Mouse (Mus musculus) brain, embryonic 14.5 days (tissue): ENCODE results near the gene Lcmt1. TPM values are rescaled to one million over a fixed set of nuclear protein-coding genes. Genes with fewer than 3 reads are reported as not detected.

Experiments used
- DNase-seq: peaks from one replicate; pipeline ENCODE4 v3.0.0-alpha.2; 2011; ENCODE audit warnings: low read depth
- CTCF ChIP-seq: fragments of 200-500 bp; IDR thresholded peaks from 2 replicates; pipeline ENCODE4 v1.5.1; 2012; ENCODE audit warnings: inconsistent platforms, mild to moderate bottlenecking, moderate library complexity, borderline replicate concordance; ENCODE audit not compliant: insufficient read depth, insufficient read length; ENCODE audit errors: extremely low read depth
- POLR2A ChIP-seq: fragments of 200-500 bp; IDR thresholded peaks from 2 replicates; pipeline ENCODE4 v1.6.1; 2012; ENCODE audit warnings: mild to moderate bottlenecking, inconsistent platforms, borderline replicate concordance; ENCODE audit not compliant: poor library complexity, insufficient read depth, insufficient read length, severe bottlenecking; ENCODE audit errors: extremely low read depth
- polyA plus RNA-seq: library from polyadenylated mRNA; depleted of rRNA; stranded (reverse); fragments of >200 nt; gene quantifications from 2 replicates; pipeline ENCODE4 v1.2.3, GENCODE M21; 2012

Lcmt1 gene
- polyA plus RNA-seq, 1 experiment: 68.8 TPM

- no peak for TF ChIP-seq POLR2A
- TF ChIP-seq CTCF: no peak
Observed at GRCm38 (mm10) chr7:123412143-123412542, 42.6 kb downstream of the Lcmt1 start.

GRCm38 (mm10) chr7:123416803-123417202, 47.2 kb downstream of the Lcmt1 start:
- TF ChIP-seq POLR2A (no peak), CTCF (no peak)
- DNase-seq: no peak

More at GRCm38 (mm10) chr7:123412143-123412542, 42.6 kb downstream of the Lcmt1 start:
- peak; percentile 47 for DNase-seq

DNA sequence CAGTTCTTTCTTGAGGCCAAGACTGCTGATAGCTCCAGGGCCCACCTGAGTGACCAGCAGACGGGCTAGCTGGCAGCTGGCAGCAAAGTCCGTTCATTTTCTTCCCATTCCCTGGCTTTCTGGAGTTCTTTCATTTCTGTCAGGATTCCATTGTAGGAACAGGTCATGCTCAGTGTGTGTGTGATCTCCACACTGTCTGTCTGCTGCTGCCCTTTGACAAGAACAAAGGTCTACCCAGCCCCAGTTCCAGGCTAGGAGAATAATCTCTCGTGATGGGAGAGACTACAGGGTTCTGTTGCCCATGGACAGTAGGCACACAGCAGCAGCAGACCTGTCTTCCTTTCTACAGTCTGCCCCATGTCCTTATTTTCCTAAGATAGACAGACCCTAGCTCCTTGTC, 48.1 kb downstream of the Lcmt1 start:
- TF ChIP-seq POLR2A: no peak
- no peak for TF ChIP-seq CTCF
- no peak for DNase-seq

DNA sequence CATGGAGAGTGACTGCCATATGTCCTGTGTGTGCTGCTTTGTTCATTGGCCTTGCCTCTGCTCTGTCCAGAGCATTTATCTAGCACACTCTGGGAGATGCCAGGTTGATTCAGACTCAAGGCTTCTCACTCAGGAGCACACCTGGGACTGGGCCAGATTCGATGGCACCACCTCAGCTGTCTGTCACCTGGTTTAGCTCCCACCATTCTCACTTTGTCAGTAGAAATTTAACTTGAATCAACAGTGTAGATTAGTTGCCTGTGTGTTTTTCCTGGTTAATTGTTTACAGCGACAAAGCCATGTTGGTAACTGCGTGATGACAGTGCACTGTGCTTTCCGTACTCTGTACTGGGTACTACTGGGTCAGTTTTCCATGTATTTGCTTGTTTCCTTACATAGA, 50.4 kb downstream of the Lcmt1 start:
- TF ChIP-seq POLR2A (no peak), CTCF (no peak)
- DNase-seq: no peak

GRCm38 (mm10) chr7:123421958-123422357, 52.4 kb downstream of the Lcmt1 start:
- no peak for DNase-seq
- TF ChIP-seq POLR2A (no peak), CTCF (no peak)

GRCm38 (mm10) chr7:123424281-123424680, 54.7 kb downstream of the Lcmt1 start:
- DNase-seq: no peak
- TF ChIP-seq POLR2A (no peak), CTCF (no peak)

DNA sequence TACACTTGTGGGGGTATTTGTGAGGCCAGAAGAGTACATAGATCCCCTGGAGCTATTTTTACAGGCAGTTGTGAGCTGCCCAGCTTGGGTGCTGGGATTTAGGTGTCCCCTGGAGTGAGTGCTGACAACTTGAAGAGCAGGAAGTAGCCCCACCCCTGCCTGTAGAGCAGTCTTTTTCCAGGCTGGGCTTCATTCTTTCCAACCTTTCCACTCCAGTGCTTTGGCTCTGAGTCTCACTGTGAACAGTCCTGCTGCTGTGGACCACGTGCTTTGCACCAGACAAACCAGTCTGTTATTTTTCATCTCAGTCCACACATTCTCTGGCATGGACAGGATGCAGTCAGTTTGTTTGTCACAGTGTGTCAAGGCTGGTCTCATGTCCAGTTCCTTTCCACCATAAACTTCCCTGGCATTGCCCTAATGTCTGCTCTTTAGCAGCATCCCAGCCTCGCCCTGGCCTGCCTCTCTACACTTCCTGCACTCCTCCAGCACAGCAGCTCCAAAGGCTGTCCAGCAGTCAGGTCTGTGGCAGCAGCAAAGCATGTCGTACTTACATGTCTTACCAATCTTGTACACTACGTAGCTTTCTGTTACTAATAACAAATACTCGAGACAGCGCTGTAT, 55.7 kb downstream of the Lcmt1 start:
- no peak for TF ChIP-seq CTCF
- TF ChIP-seq POLR2A: no peak
- DNase-seq: no peak

DNA sequence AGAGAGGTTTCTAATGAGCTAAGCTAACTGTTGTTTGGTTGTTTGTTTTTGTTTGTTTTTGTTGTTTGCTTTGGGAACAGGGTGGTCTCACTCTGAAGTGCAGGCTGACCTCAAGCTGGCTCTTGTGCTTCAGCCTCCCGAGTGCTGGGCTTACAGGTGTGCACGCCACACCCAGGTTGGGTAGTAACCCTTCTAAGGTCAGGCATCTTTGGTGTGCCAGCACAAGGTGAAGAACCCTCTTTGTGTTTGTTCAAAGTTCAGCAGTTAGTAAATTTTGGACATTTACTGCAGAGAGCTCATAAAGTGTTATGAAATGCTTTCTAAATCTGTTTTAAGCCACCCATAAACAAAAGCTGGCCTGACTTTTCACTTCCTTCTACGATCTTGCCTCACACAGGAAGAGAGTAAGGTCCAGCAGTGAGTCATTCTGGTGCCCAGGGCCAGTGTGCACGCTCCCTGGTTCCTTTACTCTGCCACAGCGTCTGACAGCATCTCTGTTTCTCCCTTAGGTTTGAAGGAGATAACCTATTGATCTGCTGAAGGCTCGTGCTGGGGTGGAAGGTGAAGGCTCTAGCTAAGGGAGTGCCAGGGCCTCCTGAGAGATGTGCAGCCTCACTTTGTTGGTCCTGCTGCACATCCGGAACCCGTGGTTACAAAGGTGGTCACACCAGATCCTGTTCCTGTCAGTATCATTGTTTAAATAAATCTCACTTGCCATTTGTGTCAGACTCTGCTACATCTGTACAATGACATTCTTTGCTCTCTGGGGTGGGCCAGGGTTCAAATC, 60.2 kb downstream of the Lcmt1 start:
- no peak for DNase-seq
- TF ChIP-seq CTCF: no peak
- TF ChIP-seq POLR2A: no peak

GRCm38 (mm10) chr7:123430411-123430705, 60.8 kb downstream of the Lcmt1 start:
- DNase-seq: no peak
- no peak for TF ChIP-seq CTCF
- TF ChIP-seq POLR2A: no peak

GRCm38 (mm10) chr7:123431206-123431605, 61.6 kb downstream of the Lcmt1 start:
- no peak for DNase-seq

GRCm38 (mm10) chr7:123442079-123442478, 72.5 kb downstream of the Lcmt1 start:
- TF ChIP-seq POLR2A: no peak
- no peak for TF ChIP-seq CTCF
- DNase-seq: no peak

More at GRCm38 (mm10) chr7:123431206-123431605, 61.6 kb downstream of the Lcmt1 start:
- TF ChIP-seq CTCF (no peak), POLR2A (no peak)

DNA sequence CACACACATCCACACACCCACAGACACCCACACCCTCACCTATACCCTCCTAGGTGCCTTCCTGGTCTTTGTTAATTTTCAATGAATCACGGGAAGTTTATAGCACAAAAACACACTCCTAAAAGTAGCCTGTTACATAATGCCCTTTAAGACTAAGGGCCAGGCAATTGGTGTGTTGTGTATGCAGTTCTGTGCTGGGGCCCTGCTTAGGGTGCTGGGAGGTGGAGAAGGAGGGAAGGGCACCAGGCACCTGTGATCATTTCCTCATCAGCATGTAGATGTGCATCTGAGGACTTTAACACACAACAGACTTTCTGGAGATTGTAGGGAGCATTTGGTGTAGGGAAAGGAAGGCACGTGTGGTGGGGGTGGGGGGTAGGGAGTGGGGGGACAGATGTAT, 79.2 kb downstream of the Lcmt1 start:
- TF ChIP-seq CTCF (no peak), POLR2A (no peak)
- no peak for DNase-seq

DNA sequence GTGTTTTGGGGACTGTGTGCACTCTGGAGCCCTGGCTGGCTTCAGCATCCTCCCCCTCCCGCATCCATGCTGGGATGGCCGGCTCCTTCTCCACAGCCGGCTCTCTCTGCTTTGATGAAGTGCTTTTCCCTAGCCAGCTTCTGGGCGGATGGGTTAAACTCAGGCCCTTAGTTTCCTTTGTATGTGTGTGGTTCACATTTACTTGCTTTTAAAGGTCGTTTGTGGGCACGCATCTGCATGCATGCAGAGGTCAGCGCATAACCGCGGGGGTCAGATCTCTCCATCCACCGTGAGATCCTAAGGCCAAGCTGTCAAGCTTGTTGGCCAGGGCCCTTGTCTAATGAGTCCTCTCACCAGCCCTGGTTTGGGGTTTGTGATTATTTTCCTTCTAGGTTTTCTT, 80.1 kb downstream of the Lcmt1 start:
- DNase-seq: no peak
- no peak for TF ChIP-seq POLR2A
- no peak for TF ChIP-seq CTCF
